Mouse (Mus musculus) 416B (cell line): ENCODE measurements around the gene Sbf2.
"Not testable (repeated sequence)": the region's sequence is repeated elsewhere in the genome, so short reads cannot be mapped to it uniquely, and the experiment has no call there.

Experiments used
- DNase-seq: peaks from one replicate; pipeline ENCODE4 v3.0.0; 2011; ENCODE audit warnings: low read depth

Sbf2 gene

DNA sequence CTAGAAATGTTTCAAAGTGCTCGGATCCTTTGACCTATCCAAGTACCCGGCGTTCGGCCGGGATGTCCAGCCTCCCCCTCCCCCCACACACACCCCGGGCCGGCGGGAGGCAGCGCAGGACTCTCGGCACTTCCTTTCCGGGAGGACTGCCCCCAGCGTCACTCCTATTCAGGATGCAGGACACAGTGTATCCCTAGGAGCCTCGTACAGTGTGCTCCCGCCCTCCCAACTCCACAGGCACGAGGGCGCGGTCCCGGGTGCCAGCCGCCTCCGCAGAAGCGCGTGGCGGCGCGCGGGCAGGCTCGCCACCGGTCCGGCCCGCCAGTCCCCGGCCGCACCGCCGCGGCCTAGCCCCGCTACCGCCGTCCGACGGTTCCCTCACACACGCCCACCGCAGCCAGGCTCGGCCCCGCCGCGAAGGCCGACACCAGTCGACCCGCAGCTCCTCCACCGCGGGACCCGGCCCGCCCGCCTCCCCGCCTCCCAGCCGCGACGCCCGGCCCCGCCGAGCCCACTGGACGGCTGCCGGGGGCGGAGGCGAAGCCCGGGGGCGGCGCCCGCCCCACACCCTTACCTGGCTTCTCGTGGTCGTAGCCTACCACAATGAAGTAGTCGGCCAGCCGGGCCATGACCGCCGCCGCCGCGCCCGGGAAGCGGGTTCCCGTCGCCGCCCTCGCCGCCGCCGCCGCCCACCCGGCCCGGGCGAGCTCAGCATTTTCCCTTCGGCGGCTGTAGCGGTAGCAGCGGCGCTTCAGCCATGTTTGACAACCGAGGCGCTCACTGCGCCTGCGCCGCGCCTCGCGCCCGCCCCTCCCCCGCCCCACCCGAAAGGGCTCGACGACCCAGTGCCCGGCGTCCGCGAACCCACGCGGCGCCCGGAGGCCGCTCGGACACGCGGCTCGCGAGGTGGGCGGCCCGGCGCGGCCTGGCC, at the start of gene Sbf2:
Gene Sbf2 (minus strand): TSS at position 790 of the 931 bp plus-strand sequence.
- DNase-seq: no peak

DNA sequence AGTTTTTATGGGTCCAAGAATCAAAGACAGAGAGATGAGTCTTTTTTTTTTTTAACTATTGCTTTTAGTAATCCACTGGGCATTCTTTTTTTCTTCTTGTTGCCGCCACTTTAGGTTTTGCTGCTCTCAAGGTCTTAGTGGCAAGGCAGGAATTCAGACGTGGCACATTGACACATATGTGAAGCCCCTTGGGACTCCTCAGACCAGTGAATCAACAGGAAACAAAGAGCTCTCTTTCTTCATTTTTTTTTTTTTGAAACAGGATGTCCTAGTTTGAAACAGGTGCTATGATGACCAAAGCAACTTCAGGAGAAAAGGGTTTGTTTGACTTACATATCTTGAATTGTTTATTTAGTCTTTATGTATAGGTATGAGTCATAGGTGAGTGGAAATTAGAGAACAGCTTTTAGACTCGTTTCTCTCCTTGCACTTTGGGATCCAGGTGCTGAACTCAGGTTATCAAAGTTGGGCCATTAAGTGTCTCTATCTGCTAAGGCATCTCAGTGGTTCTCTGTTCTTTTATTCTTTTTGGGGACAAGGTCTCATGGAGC, 43.7 kb upstream of the Sbf2 start:
- DNase-seq: no peak

DNA sequence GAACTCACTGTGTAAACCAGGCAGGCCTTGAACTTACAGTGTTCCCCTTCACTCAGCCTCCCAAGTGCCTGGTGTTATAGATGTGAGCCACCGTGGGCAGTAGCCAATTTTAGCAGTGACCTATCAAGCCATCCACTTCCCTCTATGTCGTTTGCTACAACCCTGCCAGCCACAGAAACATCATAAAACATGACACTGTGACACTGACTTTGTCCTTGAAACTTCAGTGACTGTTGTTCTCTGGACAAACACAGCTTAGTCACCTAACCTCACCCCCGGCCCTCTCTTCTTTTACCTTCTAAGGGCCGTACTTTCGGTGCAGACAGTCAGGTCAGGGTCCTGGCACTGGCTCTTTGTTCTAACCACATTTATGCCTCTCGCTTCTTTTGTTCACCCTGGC, 41.2 kb upstream of the Sbf2 start:
- peak; percentile 23 for DNase-seq

DNA sequence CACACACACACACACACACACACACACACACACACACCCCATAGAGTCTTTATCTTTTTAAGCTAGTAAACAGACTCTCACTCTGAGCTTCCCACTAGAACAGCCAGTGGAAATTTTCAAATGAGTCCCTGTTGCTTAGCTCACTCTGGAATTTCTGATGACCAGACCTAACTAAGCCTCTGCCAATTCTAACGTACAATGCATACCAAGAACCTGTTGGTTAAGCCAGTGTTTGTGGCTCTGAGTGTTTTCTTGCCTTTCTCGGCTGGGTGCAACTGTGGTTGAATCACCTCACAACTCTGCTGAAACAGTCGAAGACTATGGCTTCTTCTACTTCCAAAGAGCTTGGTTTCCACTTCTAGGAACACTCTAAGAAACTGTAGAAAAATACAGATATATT, 40.5 kb upstream of the Sbf2 start:
- DNase-seq: no peak

DNA sequence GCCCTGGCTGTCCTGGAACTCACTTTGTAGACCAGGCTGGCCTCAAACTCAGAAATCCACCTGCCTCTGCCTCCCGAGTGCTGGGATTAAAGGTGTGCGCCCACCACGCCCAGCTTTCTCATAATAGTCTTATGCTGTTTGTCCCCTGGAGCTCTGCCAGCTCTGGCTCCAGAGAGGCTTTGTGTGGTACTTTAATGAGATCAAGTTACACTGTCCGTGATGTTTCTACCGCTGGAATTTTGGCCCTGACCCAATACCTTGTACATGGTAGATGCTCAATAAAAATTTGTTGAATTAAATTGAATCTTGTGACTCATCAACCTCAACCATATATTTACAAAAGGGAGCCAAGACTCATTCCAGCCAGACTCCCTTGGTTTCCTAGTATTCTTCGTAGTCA, 36.4 kb upstream of the Sbf2 start:
- peak; percentile 15 for DNase-seq

DNA sequence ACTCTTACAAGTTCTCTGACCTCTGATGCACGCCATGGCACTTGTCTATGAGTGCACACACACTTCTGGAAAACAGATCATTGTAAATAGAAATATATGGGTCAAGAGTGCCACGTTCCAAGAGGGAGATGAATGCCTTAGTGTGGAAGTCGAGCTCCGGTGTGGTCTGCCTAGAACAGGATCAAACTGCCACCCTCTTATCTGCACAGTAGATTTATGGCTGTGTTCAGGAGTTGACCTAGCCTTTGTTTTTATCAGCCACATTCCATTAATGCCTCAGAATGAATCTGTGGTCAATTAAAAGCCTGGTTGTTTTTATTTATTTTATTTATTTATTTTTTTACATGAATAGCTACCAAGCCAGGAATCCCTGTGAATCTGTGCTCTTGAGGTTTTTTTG, 35.8 kb upstream of the Sbf2 start:
- DNase-seq: no peak

DNA sequence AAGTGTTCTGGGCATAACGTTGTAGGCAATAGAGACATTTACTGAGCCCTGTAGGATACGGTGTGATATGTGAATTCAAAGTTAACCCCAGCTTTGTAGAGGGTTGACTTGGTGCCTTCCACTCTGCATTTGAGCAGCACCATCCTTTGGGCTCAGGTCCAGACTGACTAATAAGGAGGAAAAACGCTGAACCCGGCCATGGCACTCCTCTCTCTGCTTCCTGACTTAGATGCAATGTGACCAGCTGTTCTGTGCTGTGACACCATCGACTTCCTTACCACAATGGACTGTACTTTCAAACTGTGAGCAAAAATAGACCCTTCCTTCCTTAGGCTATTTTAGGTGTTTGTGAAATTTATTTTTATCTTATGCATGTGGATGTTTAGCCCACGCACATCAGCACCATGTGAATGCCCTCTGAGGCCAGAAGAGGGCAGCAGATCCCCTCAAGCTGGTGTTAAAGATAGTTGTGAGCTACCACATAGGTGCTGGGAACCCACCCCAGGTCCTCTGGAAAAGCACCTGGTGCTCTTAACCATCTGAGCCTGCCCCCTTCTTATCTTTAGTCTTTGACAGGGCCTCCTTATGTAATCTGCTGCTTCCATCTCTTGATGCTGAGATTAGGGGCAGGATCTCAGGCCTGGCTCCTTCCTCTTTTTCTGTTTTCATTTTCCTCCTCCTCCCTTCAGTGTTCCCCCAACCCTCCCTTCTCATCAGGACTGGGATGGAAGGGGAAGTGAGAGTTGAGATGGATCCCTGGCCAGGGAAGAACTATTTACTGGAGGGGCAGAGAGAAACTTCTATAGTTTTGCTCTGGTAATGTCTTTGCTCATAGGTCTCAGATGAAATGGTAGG, 34.6 kb upstream of the Sbf2 start:
- no peak for DNase-seq

DNA sequence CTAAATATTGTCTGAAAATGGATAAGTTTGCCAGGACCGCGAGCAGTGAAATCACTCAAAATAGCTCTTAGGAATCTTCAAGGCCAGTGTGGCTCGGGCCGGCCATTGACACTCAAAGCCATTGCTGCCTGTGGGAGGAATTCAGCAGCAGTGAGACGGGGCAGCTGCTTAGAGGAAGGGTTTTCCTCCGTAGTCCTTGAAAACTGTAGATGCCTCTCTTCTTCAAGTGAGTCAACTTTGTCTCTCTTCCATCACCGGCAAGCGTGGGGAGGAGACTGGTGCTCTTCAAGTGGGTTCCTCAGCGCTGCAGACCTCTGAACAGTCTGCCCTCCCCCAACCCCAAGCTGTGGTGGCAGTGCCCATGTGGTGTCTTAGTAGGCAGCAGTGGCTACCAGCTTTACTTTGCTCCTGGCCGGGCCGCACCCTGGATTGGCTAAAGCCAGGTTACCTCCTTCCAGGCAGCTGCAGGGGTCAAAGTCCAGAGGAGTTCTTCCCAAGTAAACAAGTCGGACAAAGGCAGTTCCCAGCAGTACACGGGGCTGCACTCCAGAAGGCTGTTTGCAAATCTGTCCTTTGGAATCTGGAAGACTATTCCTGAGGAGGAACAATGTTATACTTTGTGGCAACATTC, 33.8 kb upstream of the Sbf2 start:
- DNase-seq: no peak

DNA sequence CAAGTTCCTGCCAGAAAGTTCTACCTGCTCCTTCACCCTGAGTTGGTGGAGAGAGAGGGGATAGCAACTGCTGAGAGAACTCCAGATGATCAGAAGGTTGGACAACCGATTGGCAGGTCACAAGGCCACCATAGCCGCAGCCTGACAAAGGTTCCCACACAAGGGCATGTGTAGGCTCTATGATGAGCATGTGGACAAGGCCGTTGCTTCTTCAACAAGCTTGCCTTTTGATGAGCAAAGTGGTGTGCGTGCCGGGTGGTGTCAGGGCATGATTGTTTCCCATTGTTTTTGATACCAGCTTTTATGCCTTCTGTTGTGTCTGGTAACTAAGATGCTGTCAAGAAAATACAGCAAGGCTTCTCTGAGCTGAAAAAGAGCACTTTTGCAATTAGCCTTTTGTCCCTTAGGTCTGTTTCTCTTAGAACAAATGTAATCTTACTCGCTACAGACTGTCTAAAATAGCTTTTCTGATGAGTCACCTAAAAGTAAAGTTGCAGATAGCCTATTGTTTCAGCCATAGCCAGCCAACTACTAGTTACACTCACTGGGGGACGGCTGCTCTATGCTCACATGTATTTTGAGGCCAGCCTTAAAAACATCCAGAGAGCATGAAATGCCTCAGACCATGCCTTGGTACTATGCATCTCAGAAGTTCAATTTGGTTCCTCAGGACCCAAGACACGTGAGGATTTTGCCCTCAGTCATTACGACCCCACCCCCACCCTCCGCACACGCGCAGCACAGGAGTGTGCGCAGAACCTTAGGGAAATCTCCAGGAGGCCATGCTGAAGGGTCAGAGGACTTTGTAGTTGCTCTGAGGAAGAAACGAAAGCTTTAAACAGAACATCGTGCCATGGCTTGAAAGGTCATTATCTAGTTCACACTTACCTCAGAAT, 33.1 kb upstream of the Sbf2 start:
- DNase-seq: no peak

DNA sequence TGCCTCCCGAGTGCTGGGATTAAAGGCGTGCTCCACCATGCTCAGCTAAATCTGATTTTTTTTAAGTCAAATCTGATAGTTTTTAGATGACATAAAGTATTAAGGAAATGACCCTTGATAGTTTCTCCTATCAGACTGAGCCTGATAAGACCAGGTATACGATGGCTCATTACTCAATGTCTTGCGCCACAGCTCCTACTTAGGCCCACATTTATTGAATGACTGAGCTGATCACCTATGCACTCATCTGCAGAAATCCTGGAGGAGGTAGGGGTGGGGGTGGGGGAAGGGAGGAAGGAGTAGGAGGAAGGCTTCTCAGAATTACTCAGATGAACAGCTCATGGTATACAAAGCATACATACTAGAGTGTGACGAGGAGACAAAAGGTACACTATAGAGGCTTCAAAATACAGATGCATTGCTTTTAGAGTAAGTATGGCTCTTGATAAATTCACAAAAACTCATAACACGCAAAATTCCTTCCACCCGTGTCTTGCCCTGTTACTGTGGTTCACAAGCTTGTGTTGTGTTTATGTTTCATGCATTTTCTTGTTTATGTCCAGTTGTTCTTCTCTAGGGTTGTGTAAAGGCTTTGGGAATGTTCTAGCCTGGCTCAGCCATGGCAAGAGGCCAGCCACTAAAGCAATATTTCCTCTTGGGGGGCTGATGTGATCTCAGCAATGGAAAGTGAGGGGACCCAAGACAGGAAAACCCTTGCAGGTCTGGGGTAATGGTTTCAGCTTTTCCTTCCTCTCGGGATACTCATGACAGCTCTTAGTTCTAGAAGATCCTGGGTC, 32.1 kb upstream of the Sbf2 start:
- DNase-seq: no peak

DNA sequence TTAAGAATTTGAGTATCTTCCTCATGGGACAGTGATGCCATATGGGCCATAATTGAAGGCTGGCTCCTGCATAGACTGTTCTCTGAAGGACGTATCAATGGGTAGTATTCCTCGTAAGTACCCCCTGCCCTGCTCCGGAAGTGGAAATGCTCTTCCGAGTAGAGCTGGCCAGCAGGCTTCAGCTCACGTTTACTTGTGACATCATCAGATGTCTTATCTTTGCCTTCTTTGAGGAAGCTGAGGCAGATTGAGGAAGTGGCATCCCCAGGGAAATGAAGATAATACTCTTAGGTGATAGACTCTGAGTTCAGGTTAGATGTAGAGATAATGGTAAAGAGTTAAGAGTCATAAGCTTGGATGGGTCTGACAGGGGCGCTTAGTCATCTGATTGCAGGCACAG, 31.1 kb upstream of the Sbf2 start:
- DNase-seq: peak; percentile 17

DNA sequence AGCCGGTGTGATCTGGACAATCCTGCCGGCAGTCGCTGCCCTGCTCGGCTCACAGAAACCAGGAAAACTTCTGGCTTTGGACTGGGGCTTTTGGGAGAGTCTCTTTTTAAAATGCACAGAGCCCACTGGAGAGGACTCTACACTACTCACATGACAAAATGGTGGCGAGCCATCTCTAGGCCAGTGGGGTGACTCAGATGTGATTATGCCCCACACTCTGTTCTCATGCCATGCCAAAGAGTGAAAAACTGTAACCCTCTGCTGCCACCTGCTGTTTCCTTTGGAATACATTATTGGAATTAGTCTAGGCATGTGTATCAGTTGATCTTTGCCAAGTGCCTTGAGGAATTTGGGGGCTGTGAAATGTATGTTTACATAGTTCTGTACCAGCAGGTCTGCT, 30.6 kb upstream of the Sbf2 start:
- DNase-seq: peak; percentile 73

DNA sequence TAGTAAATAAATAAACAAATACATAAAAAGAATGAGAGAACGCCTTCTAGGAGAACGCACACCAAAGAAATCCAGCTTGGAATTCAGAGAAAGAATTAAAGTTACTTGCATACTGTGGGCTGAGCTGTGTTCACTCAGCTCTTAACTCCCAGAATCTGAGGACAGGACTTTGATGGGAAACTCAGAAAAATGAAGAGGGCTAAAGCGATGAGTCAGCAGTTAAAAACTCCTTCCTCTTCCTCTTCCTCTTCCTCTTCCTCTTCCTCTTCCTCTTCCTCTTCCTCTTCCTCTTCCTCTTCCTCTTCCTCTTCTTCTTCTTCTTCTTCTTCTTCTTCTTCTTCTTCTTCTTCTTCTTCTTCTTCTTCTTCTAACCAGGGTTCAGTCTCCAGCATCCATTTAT, 25.2 kb upstream of the Sbf2 start:
- DNase-seq: not testable (repeated sequence)

DNA sequence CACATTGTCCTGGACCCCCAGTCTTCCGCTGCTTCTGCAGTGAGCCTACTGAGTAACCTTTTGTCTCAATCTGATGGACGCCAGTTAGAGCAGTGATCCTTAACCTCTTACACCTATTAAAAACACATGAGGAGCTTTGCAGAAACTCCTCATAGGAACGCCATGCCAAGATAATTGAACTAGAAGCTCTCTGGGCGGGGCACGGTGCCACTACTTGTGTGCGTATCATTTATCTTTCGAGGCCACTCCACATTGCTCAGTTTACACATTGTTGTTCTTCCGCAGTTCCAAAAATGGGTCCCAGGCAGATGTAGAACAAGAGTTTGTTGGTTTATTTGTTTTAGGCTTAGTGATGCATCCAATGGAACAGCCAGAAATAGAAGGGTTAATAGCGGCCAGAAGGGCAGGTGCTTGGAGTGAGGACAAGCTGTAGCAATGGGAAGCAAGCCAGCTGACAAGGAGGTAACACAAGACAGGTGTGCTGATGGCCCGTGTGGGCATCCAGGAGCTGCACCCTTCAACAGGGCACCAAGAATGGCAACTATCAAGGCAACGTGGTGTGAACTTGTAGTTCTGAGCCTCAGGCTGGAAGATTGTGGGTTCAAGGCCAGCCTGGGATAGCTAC, 24.7 kb upstream of the Sbf2 start:
- no peak for DNase-seq

DNA sequence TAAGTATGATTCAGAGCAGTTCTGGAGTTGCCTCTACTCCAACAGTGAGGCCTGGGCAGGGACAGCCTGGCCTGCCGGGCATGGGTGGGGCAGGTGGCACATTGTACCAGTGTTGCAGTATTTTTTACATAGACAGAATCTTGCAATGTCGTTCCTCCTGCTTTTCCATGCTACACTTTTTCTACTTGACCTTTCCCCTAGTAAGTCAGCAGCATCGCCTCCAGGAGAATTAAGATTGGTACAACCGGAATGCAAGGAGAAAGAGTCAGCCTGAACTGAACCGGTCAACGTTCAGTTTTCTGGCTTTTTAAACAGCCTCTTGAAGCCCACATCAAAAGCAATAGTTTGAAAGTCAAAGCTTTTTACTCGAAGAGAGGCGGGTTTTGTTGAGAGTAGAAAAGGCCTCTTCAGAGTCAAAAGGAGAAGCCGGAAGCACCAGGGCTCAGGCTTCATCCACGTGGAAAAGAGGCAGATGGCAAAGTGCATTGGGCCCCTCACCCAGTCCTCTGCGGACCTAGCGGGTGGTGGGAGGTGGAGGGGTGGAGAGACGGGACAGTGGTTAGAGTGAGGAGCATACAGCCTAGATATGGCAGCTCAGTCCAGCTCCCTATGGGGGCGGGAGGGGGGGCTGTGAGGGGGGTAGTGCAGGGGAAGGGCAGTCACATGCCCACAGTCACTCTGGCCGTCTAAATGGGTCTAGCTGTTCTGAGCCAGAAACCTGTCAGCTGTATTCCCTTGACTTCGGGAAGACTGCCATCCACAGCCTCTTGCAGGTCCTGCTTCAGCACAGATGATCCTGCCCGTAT, 23.8 kb upstream of the Sbf2 start:
- no peak for DNase-seq

DNA sequence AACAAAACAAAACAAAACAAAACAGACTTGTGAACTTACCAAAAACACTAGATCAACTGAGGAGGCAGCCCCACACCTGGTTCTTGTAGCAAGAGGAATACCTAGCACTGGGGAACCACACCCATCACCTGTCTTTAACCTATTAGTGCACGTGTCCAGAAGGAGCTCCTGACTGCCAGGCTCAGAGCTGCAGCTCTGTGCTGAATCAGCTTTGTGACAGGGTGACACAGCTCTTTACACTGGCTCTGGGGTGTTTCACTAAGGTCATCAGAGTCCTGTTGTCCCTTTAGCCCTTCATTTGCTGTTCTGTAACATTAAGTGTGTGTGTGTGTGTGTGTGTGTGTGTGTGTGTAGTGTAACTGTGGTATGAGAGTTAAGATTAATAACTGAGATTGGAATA, 21.8 kb upstream of the Sbf2 start:
- DNase-seq: no peak

DNA sequence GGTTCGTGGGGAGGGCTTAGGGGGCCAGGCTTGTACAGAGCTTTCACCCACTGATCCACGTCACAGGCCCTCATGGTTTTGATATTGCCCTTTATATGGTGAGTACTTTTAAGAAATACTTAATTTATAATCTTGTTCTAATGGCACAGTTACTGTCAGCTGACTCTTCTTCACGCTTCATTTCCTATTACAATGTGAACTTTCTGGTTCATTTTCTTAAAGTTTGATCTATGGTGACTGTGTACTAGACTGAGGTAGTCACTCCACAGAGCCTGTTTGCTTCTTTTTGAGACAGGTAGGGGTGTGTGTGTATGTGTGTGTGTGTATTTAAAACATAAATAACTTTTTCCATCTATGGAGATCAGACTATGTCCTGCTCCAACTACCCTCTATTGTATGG, 21.2 kb upstream of the Sbf2 start:
- DNase-seq: no peak

DNA sequence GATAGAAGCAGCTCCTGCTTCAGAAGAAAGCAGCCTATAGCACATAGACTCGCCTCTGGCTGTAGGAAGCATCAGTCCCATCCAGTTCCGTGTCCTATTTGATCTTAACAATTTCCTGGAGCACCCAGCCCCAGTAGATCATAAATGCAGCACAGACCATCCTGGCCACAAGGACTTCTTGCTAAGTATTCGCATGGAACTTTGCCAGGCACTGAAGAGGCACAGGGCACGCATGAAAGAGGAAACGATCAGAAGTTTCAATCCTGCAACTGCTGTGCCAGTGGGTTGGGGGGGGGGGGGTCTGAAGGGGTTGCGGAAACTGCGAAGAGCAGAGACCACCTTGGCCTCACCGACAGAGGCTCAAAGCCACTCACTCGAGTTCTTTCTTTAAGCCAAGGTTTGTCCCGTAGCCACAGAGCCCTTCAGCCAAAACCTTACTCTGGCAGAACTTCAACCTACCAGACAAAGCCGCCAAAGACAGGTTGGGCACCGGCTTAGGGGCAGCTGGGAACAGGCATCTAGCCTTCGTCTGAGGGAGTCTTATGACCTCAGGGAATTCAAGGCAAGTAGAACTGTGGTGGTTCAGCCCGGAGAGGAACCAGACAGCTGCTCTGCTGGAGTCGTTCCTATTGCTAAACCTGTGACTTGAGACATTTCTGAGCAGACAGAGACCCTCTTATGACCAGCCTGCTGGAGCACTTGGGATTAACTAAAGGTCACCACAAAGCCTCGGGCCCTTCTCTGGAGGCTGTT, 16.6 kb upstream of the Sbf2 start:
- no peak for DNase-seq
